Mouse (Mus musculus) erythroblast, embryonic 14.5 days (primary cell): ENCODE results near the gene Baz2b. TPM values are rescaled to one million over a fixed set of nuclear protein-coding genes. Genes with fewer than 3 reads are reported as not detected.

Experiments used
- H3K27me3 ChIP-seq: 2 replicates; pipeline ENCODE4 v1.6.1; 2012; ENCODE audit warnings: inconsistent platforms; ENCODE audit not compliant: control insufficient read depth
- H3K36me3 ChIP-seq: 2 replicates; pipeline ENCODE4 v1.6.1; 2012; ENCODE audit warnings: mild to moderate bottlenecking, inconsistent platforms; ENCODE audit not compliant: control insufficient read depth
- H3K4me1 ChIP-seq: 2 replicates; pipeline ENCODE4 v1.6.1; 2012; ENCODE audit warnings: inconsistent platforms; ENCODE audit not compliant: control insufficient read depth
- H3K4me3 ChIP-seq: replicated peaks from 2 replicates; pipeline ENCODE3; 2012; ENCODE audit warnings: moderate library complexity, mild to moderate bottlenecking, inconsistent platforms
- H3K9me3 ChIP-seq: 2 replicates; pipeline ENCODE4 v1.6.1; 2012; ENCODE audit warnings: low read length, inconsistent platforms, mixed read lengths; ENCODE audit not compliant: control insufficient read depth
- GATA1 ChIP-seq: IDR thresholded peaks from 2 replicates; pipeline ENCODE4 v1.6.1; 2012; ENCODE audit warnings: low read length, inconsistent platforms, mixed read lengths
- TAL1 ChIP-seq: IDR thresholded peaks from 3 replicates; pipeline ENCODE4 v1.6.1; 2012; ENCODE audit warnings: low read length, inconsistent platforms, mixed read lengths
- polyA plus RNA-seq: library from polyadenylated mRNA; stranded (reverse); fragments of >175 nt; gene quantifications from 2 replicates; pipeline ENCODE4 v1.2.3, GENCODE M21; 2012

Baz2b gene
- polyA plus RNA-seq, 1 experiment, result 1.8 TPM

GRCm38 (mm10) chr2:60090280-60090679 lies 119.4 kb downstream of the Baz2b start:
- Histone ChIP-seq H3K27me3 (no peaks in the 10 kb centered on the region), H3K36me3 (no peaks in the 10 kb centered on the region; the same call in 1 of the 2 replicates), H3K9me3 (no peaks in the 10 kb centered on the region), H3K4me1 (no peaks in the 10 kb centered on the region; the same call in 1 of the 2 replicates), H3K4me3 (no peak overlapping the region)
- TF ChIP-seq GATA1, result no peak
- no peak for TF ChIP-seq TAL1

DNA sequence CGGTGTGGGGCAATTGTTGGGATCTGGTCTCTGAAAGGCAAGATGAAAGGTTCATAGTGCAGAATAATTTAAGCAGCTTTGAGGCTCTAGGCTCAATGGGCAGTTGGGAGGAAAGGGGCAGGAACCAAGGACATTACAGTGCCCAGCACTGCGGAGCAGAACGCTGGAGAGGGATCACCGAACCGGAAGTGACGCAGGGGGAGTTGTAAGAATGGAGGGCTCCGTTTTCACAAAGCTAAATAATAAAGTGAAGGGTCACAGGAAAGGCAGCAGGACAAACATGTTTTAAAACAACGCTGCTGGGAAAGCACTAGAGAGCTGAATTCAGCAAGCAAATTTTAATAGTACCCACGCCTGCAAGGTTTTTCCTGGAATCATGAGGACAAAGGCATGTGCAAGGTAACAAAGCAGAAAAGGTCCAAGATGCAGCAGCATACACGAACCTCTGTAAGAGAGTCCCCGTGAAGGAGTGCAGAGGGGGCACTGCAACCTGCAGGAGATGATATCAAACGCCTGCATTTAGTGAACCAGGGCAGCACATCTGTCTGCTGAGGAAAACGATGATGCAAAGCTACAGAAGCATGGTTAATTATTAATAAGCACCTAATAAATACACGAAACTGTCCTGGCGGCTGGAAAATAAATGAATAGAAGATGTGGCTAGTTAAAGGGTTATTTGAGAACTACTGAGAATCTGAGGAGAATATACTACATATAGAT lies 120.0 kb downstream of the Baz2b start:
- H3K36me3 ChIP-seq, result no peaks in the 10 kb centered on the region; the same call in 1 of the 2 replicates
- no peak for TF ChIP-seq GATA1
- TF ChIP-seq TAL1, result no peak
- H3K9me3 ChIP-seq, result no peaks in the 10 kb centered on the region
- no peaks in the 10 kb centered on the region for H3K27me3 ChIP-seq
- H3K4me3 ChIP-seq, result no peak overlapping the region
- no peaks in the 10 kb centered on the region; the same call in 1 of the 2 replicates for H3K4me1 ChIP-seq

DNA sequence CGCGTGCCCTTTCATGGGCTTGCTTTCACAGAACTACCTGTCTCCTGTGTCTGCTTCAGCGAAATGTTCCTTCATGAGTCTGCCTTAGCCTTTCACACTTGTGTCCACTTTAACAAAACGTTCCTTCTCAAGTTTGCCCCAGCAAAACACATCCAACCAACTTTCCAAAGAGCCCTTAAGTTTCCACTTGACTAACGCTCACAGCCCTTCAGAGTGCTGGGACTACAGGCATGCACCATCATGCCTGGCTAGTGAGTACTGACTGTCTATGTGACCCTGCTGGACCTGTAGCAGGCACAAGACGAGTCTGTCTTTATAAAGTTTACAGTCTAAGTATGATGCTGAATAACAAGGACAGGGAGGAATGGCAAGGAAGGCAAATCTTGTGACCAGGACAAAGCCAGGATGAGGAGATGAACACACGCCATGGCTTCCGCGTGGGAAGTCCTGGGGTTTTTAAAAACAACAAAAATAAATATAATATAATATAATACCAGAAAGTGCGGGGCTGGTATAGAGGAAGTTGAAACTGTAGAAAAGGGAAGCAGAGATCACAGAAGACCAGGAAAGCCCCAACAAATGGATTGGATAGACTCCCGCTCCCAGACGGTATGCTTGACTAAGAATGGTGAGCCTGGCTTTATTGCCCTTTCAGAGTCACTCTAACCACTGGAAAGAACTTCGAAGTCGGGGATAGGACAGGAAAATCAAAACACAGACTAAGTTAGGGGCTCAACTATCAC lies 120.7 kb downstream of the Baz2b start:
- no peaks in the 10 kb centered on the region for H3K9me3 ChIP-seq
- no peaks in the 10 kb centered on the region; the same call in 1 of the 2 replicates for H3K4me1 ChIP-seq
- H3K4me3 ChIP-seq, result no peak overlapping the region
- no peaks in the 10 kb centered on the region; the same call in 1 of the 2 replicates for H3K36me3 ChIP-seq
- TF ChIP-seq TAL1, result no peak
- TF ChIP-seq GATA1, result no peak
- no peaks in the 10 kb centered on the region for H3K27me3 ChIP-seq

GRCm38 (mm10) chr2:60086197-60086903 lies 123.3 kb downstream of the Baz2b start:
- H3K4me3 ChIP-seq, result no peak overlapping the region
- H3K36me3 ChIP-seq, result no peaks in the 10 kb centered on the region; the same call in 1 of the 2 replicates
- H3K4me1 ChIP-seq, result no peaks in the 10 kb centered on the region; the same call in 1 of the 2 replicates
- TF ChIP-seq TAL1, result no peak
- no peak for TF ChIP-seq GATA1
- no peaks in the 10 kb centered on the region for H3K9me3 ChIP-seq
- no peaks in the 10 kb centered on the region for H3K27me3 ChIP-seq

GRCm38 (mm10) chr2:60084823-60085222 lies 124.8 kb downstream of the Baz2b start:
- Histone ChIP-seq H3K27me3 (no peaks in the 10 kb centered on the region), H3K4me1 (no peaks in the 10 kb centered on the region; the same call in 1 of the 2 replicates)

GRCm38 (mm10) chr2:60082984-60083636 lies 126.5 kb downstream of the Baz2b start:
- peaks cover 2% of the 10 kb centered on the region for H3K4me1 ChIP-seq
- TF ChIP-seq GATA1 (no peak), TAL1 (no peak)
- no peaks in the 10 kb centered on the region for H3K9me3 ChIP-seq
- no peaks in the 10 kb centered on the region for H3K27me3 ChIP-seq
- H3K4me3 ChIP-seq, result no peak overlapping the region
- no peaks in the 10 kb centered on the region; the same call in none of the 2 replicates for H3K36me3 ChIP-seq

More at GRCm38 (mm10) chr2:60084823-60085222, 124.8 kb downstream of the Baz2b start:
- TF ChIP-seq GATA1, result no peak
- TF ChIP-seq TAL1, result no peak
- no peaks in the 10 kb centered on the region for H3K9me3 ChIP-seq
- no peak overlapping the region for H3K4me3 ChIP-seq
- no peaks in the 10 kb centered on the region; the same call in none of the 2 replicates for H3K36me3 ChIP-seq

- peaks cover 8% of the 10 kb centered on the region for H3K4me1 ChIP-seq
Observed at GRCm38 (mm10) chr2:60082225-60082624, 127.4 kb downstream of the Baz2b start.

DNA sequence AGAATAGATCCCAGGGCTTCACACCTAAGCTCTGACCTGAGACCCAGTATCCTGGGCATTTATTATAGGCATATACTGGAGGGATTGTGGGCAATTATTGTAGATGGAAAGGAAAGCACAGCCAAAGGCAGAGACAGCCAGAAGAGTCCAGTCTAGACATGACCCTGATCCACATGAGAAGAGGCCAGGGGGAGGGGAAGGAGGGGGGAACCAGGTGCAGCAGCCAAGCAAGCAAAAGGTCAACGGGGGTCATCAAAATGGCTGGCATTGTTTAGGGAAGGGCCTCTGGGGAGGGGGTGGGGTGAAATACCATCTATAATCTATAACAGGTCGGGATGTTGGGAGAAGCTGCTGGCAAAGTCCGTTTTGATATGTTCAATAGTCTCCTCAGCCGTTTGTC lies 128.8 kb downstream of the Baz2b start:
- Histone ChIP-seq H3K4me3 (no peak overlapping the region), H3K9me3 (no peaks in the 10 kb centered on the region), H3K36me3 (no peaks in the 10 kb centered on the region; the same call in none of the 2 replicates), H3K4me1 (peaks cover 20% of the 10 kb centered on the region), H3K27me3 (no peaks in the 10 kb centered on the region)
- TF ChIP-seq GATA1 (no peak), TAL1 (no peak)

More at GRCm38 (mm10) chr2:60082225-60082624, 127.4 kb downstream of the Baz2b start:
- Histone ChIP-seq H3K4me3 (no peak overlapping the region), H3K9me3 (no peaks in the 10 kb centered on the region), H3K36me3 (no peaks in the 10 kb centered on the region; the same call in none of the 2 replicates), H3K27me3 (no peaks in the 10 kb centered on the region)
- TF ChIP-seq TAL1 (no peak), GATA1 (no peak)
